Mouse (Mus musculus): ENCODE data around the gene Padi3.

- TF ChIP-seq POLR2A (IDR thresholded peaks at IDR 0.05; ENCODE audit: extremely low read depth, insufficient read depth, low read length) (no peak), CTCF (IDR thresholded peaks at IDR 0.05; ENCODE audit: extremely low read depth, insufficient read depth, low read length) (no peak)
These were observed 44.5 kb downstream of the Padi3 start for GRCm38 (mm10) chr4:140765936-140766335.
